Mouse (Mus musculus): ENCODE data around the gene Olfr855.

- TF ChIP-seq HCFC1 (IDR thresholded peaks at IDR 0.05; ENCODE audit: borderline replicate concordance, insufficient read depth, low read length): no peak
- no peak for TF ChIP-seq ZNF384 (IDR thresholded peaks at IDR 0.05; ENCODE audit: low read depth, low read length)
- no peak for TF ChIP-seq MAFK (IDR thresholded peaks at IDR 0.05; ENCODE audit: insufficient read depth, low read depth, low read length)
Observed at GRCm38 (mm10) chr9:19582317-19582716, at the start of gene Olfr855.
